Mouse (Mus musculus): Measurements from ENCODE around the gene Dgki.

- TF ChIP-seq POLR2A (IDR thresholded peaks at IDR 0.05; ENCODE audit: low read depth, low read length), result no peak
- TF ChIP-seq E2F4 (IDR thresholded peaks at IDR 0.05; ENCODE audit: insufficient replicate concordance, low read depth, low read length), result no peak
- TF ChIP-seq CTCF (conservative IDR thresholded peaks at IDR 0.05 in 1 of 2, IDR thresholded peaks at IDR 0.05 in 1 of 2; ENCODE audit: low read depth in 2 of 2, low read length in 2 of 2), result no peak
- no peak for TF ChIP-seq TCF12 (IDR thresholded peaks at IDR 0.05; ENCODE audit: low read depth, low read length)
- no peak for TF ChIP-seq MAFK (IDR thresholded peaks at IDR 0.05; ENCODE audit: insufficient replicate concordance, low read length)
- TF ChIP-seq MYC (IDR thresholded peaks at IDR 0.05; ENCODE audit: low read depth, low read length), result no peak
- TF ChIP-seq KAT2A (IDR thresholded peaks at IDR 0.05; ENCODE audit: insufficient replicate concordance, low read length), result no peak
- no peak for TF ChIP-seq NRF1 (IDR thresholded peaks at IDR 0.05; ENCODE audit: low read depth, low read length)
- TF ChIP-seq TBP (conservative IDR thresholded peaks at IDR 0.05; ENCODE audit: low read depth, low read length), result no peak
- TF ChIP-seq ZMIZ1 (IDR thresholded peaks at IDR 0.05; ENCODE audit: low read depth, low read length), result no peak
- no peak for TF ChIP-seq HCFC1 (IDR thresholded peaks at IDR 0.05; ENCODE audit: low read depth, low read length)
- TF ChIP-seq JUND (conservative IDR thresholded peaks at IDR 0.05; ENCODE audit: low read depth, low read length), result no peak
- TF ChIP-seq ZNF384 (IDR thresholded peaks at IDR 0.05; ENCODE audit: low read depth, low read length), result no peak
- no peak for TF ChIP-seq MAX (IDR thresholded peaks at IDR 0.05; ENCODE audit: low read length)
Observed at GRCm38 (mm10) chr6:36800309-36800946, 499.6 kb downstream of the Dgki start.

Data from CH12.LX (cell line).